Mouse (Mus musculus): ENCODE measurements around the gene Gm21981. TPM values are rescaled to one million over a fixed set of nuclear protein-coding genes. Genes with fewer than 3 reads are reported as not detected.
A peak's percentile ranks its signal among the peaks of the same experiment; 100 is the strongest.

Gm21981 gene
- polyA plus RNA-seq, 1 experiment from 2014 or later: 0.28 TPM

DNA sequence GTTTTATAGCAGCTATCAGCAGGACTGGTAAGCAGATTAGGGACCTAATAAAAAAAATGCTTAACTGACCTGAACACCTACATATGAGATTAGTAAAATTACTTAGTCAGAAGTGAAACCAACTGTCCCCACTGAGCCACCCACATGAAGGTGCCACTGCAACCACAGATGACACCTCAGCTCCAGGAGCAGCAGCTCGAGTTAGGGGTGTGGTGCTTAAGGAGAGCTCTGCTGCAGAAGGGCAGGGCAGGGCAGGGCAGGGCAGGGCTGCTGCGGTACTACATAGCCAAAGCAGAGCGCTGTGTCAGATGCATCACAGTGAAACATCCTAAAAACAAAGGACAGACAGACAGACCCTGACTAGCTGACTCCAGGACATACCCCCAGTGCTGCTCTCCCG is 11.4 kb downstream of the Gm21981 start:
- ATAC-seq (ENCODE audit: low FRiP score, low read depth): no peak
- no peak overlapping the region for H3K4me2 ChIP-seq (replicated peaks)
- no peaks in the 10 kb centered on the region for H3K9me3 ChIP-seq
- no peak overlapping the region for H3K4me3 ChIP-seq
- no peak overlapping the region for H3K9ac ChIP-seq
- 88% methylated on average over 4 of the region's 4 CpGs for WGBS
- no peaks in the 10 kb centered on the region for H3K27me3 ChIP-seq (replicated peaks)
- H3K27ac ChIP-seq: no peak overlapping the region
- peaks cover 66% of the 10 kb centered on the region for H3K36me3 ChIP-seq
- peaks cover 16% of the 10 kb centered on the region for H3K4me1 ChIP-seq

DNA sequence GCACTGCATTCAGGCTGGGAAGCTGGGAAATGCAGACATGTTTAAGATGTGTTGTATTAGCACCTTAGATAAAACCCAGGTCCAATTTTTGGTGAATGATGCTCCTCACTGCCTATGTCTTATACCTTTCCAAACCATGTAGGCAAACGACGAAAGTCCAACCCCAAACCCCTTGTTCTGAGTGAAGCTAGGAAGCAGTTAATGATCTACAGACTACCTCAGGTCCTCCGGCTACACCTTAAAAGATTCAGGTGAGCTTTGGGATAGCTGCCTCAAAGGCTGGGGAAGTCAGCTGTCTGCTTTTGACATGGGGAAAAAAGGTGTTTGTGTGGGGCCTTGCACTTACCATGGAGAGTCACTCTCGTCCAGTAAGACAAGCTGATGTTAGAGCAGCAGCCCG is 15.6 kb downstream of the Gm21981 start:
- no peak overlapping the region for H3K27ac ChIP-seq
- ATAC-seq (ENCODE audit: low FRiP score, low read depth): no peak
- H3K9ac ChIP-seq: no peak overlapping the region
- H3K9me3 ChIP-seq: no peaks in the 10 kb centered on the region
- H3K4me3 ChIP-seq: no peak overlapping the region
- H3K4me1 ChIP-seq: no peaks in the 10 kb centered on the region; the same call in 1 of the 2 replicates
- WGBS: 86% methylated on average over 5 of the region's 5 CpGs
- no peaks in the 10 kb centered on the region for H3K27me3 ChIP-seq (replicated peaks)
- H3K36me3 ChIP-seq: peaks cover 64% of the 10 kb centered on the region
- no peak overlapping the region for H3K4me2 ChIP-seq (replicated peaks)

DNA sequence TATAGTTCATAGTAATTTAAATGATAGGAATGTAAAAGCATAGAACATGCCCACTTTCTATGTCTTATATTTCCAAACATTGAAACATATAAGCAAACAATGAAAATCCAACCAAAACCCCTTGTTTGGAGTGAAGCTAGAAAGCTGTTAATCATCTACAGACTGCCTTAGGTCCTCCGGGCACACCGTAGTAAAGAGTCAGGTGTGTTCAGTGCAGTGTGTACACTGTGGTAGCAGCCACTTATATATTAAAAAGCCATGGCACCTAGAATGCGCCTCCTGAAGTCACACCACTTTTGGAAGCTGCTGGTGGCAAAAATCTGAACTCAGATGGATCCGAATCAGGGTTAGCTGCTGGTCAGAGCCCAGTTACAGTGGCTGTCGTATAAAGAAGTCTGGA is 16.0 kb downstream of the Gm21981 start:
- H3K27ac ChIP-seq: no peak overlapping the region
- no peak overlapping the region for H3K4me3 ChIP-seq
- H3K9me3 ChIP-seq: no peaks in the 10 kb centered on the region
- H3K4me2 ChIP-seq (replicated peaks): no peak overlapping the region
- no peaks in the 10 kb centered on the region; the same call in 1 of the 2 replicates for H3K4me1 ChIP-seq
- WGBS: 95% methylated on average over 5 of the region's 5 CpGs
- ATAC-seq (ENCODE audit: low FRiP score, low read depth): no peak
- H3K9ac ChIP-seq: no peak overlapping the region
- H3K36me3 ChIP-seq: peaks cover 60% of the 10 kb centered on the region
- peaks cover under 1% of the 10 kb centered on the region; the same call in 1 of the 2 replicates for H3K27me3 ChIP-seq (replicated peaks)

DNA sequence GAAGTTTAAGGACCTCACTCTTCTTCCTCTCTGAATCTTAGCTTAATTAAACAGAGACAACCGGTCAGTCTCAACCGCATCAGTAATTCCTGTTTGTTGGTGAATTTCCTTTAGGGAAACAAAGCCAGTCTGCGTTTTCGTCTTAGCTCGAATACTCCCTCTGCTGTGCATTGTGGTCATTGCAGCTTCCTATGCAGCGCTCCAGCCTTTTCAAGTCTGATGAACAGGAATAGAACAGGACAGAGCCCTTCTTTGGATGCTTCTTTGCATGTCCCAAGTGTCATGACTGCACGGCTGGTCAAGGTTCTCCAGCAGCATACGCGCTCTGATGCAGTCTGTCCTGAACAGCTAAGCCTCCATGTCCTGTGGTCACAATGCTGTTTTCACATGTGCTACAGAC is 17.7 kb downstream of the Gm21981 start:
- no peak overlapping the region for H3K27ac ChIP-seq
- H3K4me3 ChIP-seq: no peak overlapping the region
- 21% methylated on average over 9 of the region's 9 CpGs for WGBS
- H3K4me1 ChIP-seq: peaks cover 13% of the 10 kb centered on the region
- H3K9ac ChIP-seq: no peak overlapping the region
- no peak overlapping the region for H3K4me2 ChIP-seq (replicated peaks)
- H3K36me3 ChIP-seq: peaks cover 48% of the 10 kb centered on the region
- H3K9me3 ChIP-seq: no peaks in the 10 kb centered on the region
- no peak for ATAC-seq (ENCODE audit: low FRiP score, low read depth)
- peaks cover 5% of the 10 kb centered on the region for H3K27me3 ChIP-seq (replicated peaks)

DNA sequence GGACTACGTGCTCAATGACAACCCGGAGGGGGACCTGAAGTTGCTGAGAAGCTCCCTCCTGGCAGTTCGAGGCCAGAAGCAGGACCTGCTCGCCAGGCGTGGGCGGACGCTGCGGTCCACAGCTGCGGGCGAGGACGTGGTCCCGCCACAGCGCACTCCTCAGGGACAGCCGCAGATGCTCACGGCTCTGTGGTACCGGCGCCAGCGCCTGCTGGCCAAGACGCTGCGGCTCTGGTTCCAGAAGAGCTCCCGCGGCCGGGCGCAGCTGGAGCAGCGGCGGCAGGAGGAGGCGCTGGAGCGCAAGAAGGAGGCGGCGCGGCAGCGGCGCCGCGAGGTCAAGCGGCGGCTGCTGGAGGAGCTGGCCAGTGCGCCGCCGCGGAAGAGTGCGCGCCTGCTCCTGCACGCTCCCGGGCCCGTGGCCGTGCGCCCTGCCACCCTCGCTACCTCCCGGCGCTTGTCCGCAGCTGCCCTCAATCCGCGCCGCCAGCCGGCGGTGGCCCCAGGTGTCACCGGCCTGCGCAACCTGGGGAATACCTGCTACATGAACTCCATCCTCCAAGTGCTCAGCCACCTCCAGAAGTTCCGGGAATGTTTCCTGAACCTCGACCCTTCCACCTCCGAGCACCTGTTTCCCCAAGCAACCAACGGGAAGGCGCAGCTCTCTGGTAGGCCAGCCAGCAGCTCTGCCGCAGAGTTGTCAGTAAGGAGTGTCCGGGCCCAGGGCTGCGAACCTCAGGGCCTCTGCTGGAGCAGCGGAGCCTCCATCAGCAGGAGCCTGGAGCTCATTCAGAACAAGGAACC is 21.7 kb downstream of the Gm21981 start:
- Histone ChIP-seq H3K27ac (no peak overlapping the region; the same call in 1 of the 2 replicates), H3K4me1 (peaks cover 13% of the 10 kb centered on the region)
- WGBS: 3% methylated on average over 68 of the region's 68 CpGs

DNA sequence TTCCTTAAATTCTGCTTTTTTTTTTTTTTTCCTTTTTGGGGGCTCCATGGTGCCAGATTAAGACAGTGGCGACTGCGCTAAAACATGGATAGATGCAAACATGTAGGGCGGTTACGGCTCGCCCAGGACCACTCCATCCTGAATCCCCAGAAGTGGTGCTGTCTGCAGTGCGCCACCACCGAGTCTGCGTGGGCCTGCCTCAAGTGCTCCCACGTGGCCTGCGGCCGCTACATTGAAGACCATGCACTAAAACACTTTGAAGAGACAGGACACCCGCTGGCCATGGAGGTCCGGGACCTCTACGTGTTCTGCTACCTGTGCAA is 22.3 kb downstream of the Gm21981 start:
- 10% methylated on average over 14 of the region's 14 CpGs for WGBS
- Histone ChIP-seq H3K27me3 (replicated peaks) (peaks cover 5% of the 10 kb centered on the region), H3K9ac (peak overlapping the region; percentile 54), H3K27ac (no peak overlapping the region), H3K4me3 (peak overlapping the region; percentile 35), H3K4me2 (replicated peaks) (peak overlapping the region; percentile 84), H3K9me3 (no peaks in the 10 kb centered on the region), H3K4me1 (peaks cover 13% of the 10 kb centered on the region), H3K36me3 (peaks cover 13% of the 10 kb centered on the region)
- peak; percentile 57 for ATAC-seq (ENCODE audit: low FRiP score, low read depth)

More for the DNA sequence above, 21.7 kb downstream of the Gm21981 start:
- Histone ChIP-seq H3K9ac (peak overlapping the region; percentile 54), H3K4me3 (peak overlapping the region; percentile 35), H3K9me3 (no peaks in the 10 kb centered on the region), H3K27me3 (replicated peaks) (peaks cover 5% of the 10 kb centered on the region), H3K36me3 (peaks cover 15% of the 10 kb centered on the region), H3K4me2 (replicated peaks) (peak overlapping the region; percentile 84)
- peak; percentile 57 for ATAC-seq (ENCODE audit: low FRiP score, low read depth)

DNA sequence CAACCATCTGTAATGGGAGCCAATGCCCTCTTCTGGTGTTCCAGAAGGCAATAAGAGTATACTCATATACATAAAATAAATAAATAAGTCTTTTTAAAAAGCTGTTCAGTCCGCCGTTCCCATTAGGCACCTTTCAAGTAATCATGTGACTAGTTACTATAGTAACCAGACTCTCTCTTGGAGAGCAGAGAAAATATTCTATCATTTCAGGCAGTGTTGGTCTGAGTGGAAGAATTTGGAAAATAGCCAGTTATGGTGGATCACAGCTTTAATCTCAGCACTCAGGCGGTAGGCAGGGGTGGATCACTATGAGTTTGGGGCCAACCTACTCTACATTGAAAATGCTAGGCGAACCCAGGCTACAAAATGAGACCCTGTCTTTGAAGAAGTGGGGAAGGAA is 25.1 kb downstream of the Gm21981 start:
- no peak overlapping the region for H3K9ac ChIP-seq
- H3K9me3 ChIP-seq: no peaks in the 10 kb centered on the region
- H3K36me3 ChIP-seq: peaks cover 5% of the 10 kb centered on the region
- H3K27ac ChIP-seq: no peak overlapping the region
- H3K4me1 ChIP-seq: peaks cover 13% of the 10 kb centered on the region
- peaks cover 5% of the 10 kb centered on the region for H3K27me3 ChIP-seq (replicated peaks)
- H3K4me2 ChIP-seq (replicated peaks): no peak overlapping the region
- H3K4me3 ChIP-seq: no peak overlapping the region
- no peak for ATAC-seq (ENCODE audit: low FRiP score, low read depth)
- WGBS: 72% methylated on average over 4 of the region's 4 CpGs

DNA sequence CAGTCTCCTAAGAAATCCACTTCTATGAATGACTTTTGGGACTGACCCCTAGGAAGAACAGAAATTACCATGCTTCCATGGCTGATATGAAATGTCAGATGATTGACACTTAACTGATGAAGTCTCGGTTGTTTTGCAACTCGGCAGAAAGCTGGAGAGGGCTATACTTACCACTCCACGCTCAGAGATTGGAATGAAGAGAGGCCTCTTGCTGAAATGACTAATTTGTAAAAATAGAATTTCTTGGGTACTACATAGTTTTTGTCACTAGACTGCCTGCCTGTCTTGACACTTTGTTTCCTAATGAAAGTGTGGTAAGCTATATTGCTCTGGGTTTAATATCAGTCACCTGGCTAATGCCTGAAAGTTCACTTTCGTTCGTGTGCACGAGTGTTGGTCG is 29.8 kb downstream of the Gm21981 start:
- Histone ChIP-seq H3K27me3 (replicated peaks) (no peaks in the 10 kb centered on the region), H3K9me3 (no peaks in the 10 kb centered on the region), H3K9ac (no peak overlapping the region), H3K4me3 (no peak overlapping the region), H3K36me3 (peaks cover 3% of the 10 kb centered on the region), H3K4me1 (peaks cover 10% of the 10 kb centered on the region; the same call in 1 of the 2 replicates), H3K27ac (no peak overlapping the region), H3K4me2 (replicated peaks) (no peak overlapping the region)
- 88% methylated on average over 7 of the region's 7 CpGs for WGBS
- no peak for ATAC-seq (ENCODE audit: low FRiP score, low read depth)

DNA sequence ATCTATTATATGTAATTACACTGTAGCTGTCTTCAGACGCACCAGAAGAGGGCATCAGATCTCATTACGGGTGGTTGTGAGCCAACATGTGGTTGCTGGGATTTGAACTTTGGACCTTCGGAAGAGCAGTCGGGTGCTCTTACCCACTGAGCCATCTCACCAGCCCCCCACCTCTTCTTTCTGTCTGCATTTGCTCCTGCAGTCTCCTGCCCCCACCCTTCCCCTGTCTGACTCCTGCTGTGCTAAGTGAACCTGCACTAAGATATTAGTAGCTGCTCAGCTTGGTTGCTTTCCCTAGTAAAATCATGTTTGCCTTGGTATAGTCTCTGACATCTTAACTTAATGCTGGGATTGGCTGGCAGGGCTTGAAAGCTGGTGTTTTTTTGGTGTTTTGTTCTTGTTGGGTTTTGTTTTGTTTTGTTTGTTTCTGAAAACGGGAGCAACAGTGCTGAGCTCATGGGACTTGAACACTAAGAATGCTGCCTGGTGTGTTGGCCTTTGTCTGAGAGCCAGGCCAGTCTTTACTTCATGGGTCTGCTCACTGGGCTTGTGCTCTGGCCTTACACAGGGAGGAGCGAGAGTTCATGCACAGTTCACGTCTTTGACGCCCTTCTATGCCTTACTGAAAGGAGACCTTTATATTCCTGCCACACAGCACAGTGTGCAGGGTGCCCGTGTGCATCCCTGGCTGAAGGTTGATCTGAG is 31.1 kb downstream of the Gm21981 start:
- peak; percentile 94 for ATAC-seq (ENCODE audit: low FRiP score, low read depth)
- no peak overlapping the region for H3K4me3 ChIP-seq
- WGBS: 17% methylated on average over 9 of the region's 9 CpGs
- no peaks in the 10 kb centered on the region for H3K9me3 ChIP-seq
- H3K27me3 ChIP-seq (replicated peaks): no peaks in the 10 kb centered on the region
- H3K9ac ChIP-seq: no peak overlapping the region
- H3K4me2 ChIP-seq (replicated peaks): no peak overlapping the region
- H3K36me3 ChIP-seq: peaks cover 3% of the 10 kb centered on the region
- H3K27ac ChIP-seq: 0 out of 2 replicates have a peak overlapping the region, but pooled peaks have one; percentile 37
- H3K4me1 ChIP-seq: peaks cover 10% of the 10 kb centered on the region; the same call in 1 of the 2 replicates

DNA sequence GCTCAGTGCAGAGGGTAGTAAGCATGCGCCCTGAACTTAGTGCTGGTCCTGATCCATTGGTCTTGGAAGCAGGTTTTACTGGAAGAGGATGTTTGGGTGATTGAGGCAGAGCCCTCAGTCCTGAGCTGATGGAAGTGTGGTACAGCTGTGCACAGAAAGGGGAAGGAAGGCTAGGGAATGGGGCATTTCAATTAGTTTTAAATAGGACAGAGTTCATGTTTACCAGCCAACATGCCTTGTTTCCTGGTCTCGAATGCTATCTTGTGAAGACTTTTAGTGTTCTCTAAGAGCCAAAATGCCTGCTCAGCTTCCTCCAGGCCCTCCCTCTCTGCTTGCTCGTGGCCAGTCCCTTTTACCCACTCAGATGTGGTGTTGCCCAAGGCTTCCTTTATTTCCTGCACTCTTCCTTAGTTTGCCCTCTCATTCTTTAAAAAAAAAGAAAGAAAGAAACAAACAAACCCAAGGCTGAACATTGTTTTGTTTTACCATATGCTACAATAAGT is 35.5 kb downstream of the Gm21981 start:
- no peaks in the 10 kb centered on the region for H3K9me3 ChIP-seq
- no peaks in the 10 kb centered on the region for H3K27me3 ChIP-seq (replicated peaks)
- H3K4me1 ChIP-seq: peaks cover 6% of the 10 kb centered on the region; the same call in 1 of the 2 replicates
- ATAC-seq (ENCODE audit: low FRiP score, low read depth): no peak
- H3K36me3 ChIP-seq: peaks cover 4% of the 10 kb centered on the region; the same call in 1 of the 2 replicates
- no peak overlapping the region for H3K4me3 ChIP-seq
- WGBS: 92% methylated on average over 3 of the region's 3 CpGs
- H3K9ac ChIP-seq: no peak overlapping the region
- H3K4me2 ChIP-seq (replicated peaks): no peak overlapping the region
- H3K27ac ChIP-seq: no peak overlapping the region

DNA sequence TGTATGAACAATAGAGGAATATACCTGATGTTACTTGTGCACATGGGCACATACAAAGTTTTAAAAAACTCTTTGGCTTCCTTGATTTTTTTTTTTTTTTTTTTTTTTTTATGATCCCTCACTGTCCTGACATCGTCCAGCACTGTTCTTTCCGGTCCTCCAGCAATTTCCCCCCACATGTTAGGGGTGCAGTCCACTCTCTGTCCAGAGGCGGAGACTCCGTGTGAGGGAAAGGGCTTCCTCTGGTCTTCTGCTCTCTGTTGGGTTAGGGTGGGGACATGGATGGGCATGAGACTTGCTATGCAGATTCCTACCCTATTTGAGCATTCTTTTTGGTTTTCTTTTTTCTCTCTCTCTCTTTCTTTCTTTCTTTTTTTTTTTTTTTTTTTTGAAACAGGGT is 36.4 kb downstream of the Gm21981 start:
- Histone ChIP-seq H3K9ac (no peak overlapping the region), H3K27me3 (replicated peaks) (no peaks in the 10 kb centered on the region), H3K27ac (no peak overlapping the region), H3K36me3 (peaks cover 9% of the 10 kb centered on the region; the same call in 1 of the 2 replicates), H3K4me2 (replicated peaks) (no peak overlapping the region), H3K9me3 (no peaks in the 10 kb centered on the region), H3K4me1 (no peaks in the 10 kb centered on the region; the same call in 1 of the 2 replicates), H3K4me3 (no peak overlapping the region)
- ATAC-seq (ENCODE audit: low FRiP score, low read depth): no peak
- WGBS: 82% methylated on average over 4 of the region's 4 CpGs

DNA sequence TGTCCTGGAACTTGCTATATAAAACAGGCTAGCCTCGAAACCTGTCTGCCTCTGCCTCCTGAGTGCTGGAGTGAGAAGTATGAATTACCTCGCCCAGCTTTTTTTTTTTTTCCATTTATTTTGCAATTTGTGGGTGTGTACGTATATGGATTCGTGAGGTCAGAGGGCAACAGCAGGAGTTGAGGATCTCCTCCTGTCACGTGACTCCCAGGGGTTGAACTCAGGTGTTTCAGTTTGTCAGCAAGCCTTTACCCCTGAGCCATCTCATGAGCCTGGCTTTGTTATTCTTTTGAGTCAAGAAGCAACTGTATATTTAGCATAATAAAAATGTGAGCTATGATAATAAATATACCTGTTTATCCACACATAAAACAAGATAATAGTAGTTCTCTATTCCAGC is 38.6 kb downstream of the Gm21981 start:
- Histone ChIP-seq H3K36me3 (peaks cover 9% of the 10 kb centered on the region; the same call in 1 of the 2 replicates), H3K9me3 (no peaks in the 10 kb centered on the region), H3K4me1 (no peaks in the 10 kb centered on the region), H3K27ac (no peak overlapping the region), H3K9ac (no peak overlapping the region), H3K27me3 (replicated peaks) (no peaks in the 10 kb centered on the region), H3K4me2 (replicated peaks) (no peak overlapping the region), H3K4me3 (no peak overlapping the region)
- 88% methylated on average over 5 of the region's 5 CpGs for WGBS
- no peak for ATAC-seq (ENCODE audit: low FRiP score, low read depth)
